Mouse (Mus musculus): ENCODE measurements around the gene Tox4.

DNA sequence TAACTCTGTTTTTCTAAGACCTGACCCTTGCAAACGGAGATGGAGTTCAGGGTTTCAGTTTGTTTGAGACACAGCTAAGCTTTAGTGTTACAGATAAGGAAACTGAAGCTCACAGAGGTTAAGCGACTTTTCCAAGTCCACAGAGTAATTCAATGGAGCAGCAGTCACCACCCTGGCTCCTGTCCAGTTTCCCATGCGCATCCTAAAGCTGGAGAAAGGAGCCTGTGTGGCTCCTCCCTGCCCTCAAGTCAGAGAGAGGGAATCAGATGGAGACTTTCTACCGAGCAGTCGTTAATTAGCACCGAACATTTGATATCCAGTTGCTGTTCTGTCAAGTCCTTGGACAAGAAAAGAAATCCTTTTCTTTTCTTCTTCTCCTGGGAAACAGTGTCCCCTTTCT lies 40.4 kb downstream of the Tox4 start:
- TF ChIP-seq EP300 (IDR thresholded peaks at IDR 0.05; ENCODE audit: low read depth) (no peak), CTCF (IDR thresholded peaks at IDR 0.05; ENCODE audit: low read depth) (no peak)
